Mouse (Mus musculus) heart, postnatal 14 days (tissue): ENCODE results near the gene Bcl10. TPM values are rescaled to one million over a fixed set of nuclear protein-coding genes. Genes with fewer than 3 reads are reported as not detected.
"Not testable (repeated sequence)": the region's sequence is repeated elsewhere in the genome, so short reads cannot be mapped to it uniquely, and the experiment has no call there.

ENCODE experiments used
- DNase-seq, 2 experiments: peaks; one replicate each; pipeline ENCODE4 v3.0.0; 2021 to 2022
- intact Hi-C: fragments of 180-260 bp; cut with DNase I; formaldehyde crosslinking; loops from one replicate; pipeline ENCODE4 v1.15.1; 2025
- total RNA-seq, 2 experiments: library from RNA; stranded (reverse); gene quantifications; 2 replicates each; pipeline ENCODE4 v1.2.3; 2021

Gene Bcl10
- total RNA-seq, 2 experiments from 2014 or later: 20.8 to 22.1 TPM

DNA sequence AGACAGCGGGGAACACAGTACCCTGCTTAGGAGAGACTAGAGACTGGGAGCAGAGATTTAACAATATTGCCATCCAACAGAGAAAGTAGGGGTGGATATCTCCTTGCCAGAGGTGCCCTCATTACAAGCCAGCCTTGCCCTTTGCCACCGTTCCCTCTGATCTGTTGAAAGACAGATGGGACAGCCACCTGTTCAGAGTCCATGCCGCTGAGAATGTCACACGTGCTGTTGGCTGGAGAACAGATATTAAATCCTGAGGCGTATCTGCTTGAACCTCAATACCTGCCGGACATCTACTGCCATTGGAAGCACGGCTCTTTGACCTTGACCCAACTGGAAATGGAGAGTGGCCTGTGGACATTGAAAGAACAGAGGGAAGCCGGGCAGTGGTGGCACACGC, 16.0 kb upstream of the Bcl10 start:
- intact Hi-C loops: loop anchor here (10.0 kb wide), 1 partner anchor 432 kb away; no protein-coding TSS in a partner anchor
- no peak for DNase-seq

DNA sequence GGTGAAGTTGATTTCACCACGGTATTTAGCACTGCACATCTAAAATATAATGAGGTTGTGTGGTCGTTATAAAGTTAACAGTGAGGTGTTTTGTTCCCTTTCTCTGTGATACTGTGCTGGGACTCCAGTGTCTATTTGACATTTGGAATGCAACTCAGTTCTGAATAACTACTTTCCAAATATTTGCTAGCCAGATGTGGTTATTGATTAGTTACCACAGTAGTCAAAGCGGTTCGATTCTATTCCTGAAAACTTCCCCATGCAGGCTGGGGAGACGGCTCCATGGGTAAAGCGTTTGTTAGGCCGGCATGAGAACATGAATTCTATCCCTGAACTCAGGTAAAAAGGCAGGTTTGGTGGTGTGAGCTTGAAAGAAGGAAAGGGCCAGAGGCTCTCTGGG, 10.1 kb upstream of the Bcl10 start:
- DNase-seq: no peak
- intact Hi-C loops: no loop called here

DNA sequence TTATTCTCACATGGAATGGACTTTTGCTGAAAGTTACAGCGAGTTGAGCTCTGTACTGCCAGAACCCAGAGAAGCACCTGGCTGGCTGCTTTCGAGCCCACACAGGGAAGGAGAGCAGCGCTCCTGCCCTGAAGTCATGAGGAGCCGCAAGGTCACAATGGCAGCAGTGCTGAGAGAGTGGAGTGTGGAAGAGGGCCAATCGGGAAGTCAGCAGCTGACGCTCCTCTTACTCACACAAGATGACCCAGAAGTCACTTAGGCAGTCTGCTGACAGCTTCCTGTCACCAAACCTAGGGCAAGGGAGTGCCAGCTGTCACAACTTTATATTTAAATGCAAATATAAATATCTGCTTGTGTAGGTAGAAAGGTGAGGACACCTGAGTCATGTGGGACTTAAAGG, 9.3 kb upstream of the Bcl10 start:
- intact Hi-C loops: no loop called here
- no peak for DNase-seq

DNA sequence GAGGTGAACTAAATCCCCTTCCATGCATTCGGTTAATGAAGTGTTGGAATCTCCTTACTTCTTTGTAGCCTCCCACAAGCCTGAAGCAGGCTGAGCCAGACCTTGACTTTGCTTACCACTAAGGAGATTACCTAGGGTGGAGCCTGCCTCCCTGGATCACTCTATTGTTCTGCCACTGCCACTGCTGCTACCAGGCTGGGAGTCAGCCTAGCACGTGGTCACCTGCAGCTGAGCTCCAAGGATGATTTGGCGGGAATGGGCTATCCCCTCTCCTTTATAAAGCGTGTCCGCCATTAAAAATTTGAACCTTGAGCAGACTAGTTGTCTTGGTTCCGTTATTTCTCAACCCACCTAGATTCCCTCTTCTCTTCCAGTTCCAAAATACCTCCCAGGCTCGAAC, 8.7 kb upstream of the Bcl10 start:
- intact Hi-C loops, DNase-seq: not testable (repeated sequence)

DNA sequence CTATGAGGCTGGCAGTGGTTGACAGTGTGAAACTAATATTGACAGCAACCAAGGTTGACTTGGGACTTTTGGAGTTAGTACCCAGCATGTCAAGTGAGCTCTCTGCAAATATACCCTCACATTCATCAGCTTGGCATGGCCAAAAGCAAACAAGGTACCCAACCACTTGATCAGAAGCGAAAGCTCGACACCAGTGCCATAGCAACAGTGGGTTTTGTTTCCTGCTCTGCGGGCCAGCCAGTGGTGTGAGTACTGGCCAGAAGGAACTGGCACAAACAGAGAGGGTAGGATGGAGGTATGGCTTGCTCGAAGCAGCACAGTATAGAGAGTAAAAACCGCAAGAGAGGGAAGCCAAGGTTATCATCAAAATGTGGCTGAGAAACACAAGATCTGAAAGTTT, 6.2 kb upstream of the Bcl10 start:
- DNase-seq: no peak
- intact Hi-C loops: no loop called here

DNA sequence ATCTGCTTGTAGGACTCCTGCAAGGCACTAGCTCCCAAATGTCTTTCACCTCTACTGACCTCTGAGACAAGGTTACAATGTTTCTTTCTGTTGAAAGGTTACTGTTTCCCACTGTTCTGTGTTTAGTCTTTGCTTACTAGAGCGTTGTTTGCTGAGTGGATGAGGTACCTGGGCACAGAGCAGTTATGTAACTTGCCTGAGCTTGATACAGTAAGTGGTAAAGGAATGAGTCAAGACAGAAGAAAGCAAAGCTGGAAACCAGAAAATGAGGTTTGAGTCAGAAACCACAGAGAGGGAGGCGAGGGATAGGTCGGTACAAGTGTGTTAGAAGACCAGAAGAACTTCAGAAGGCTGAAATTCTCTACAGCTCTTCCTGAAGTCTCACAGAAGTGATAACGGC, 5.8 kb upstream of the Bcl10 start:
- intact Hi-C loops: no loop called here
- DNase-seq: no peak

DNA sequence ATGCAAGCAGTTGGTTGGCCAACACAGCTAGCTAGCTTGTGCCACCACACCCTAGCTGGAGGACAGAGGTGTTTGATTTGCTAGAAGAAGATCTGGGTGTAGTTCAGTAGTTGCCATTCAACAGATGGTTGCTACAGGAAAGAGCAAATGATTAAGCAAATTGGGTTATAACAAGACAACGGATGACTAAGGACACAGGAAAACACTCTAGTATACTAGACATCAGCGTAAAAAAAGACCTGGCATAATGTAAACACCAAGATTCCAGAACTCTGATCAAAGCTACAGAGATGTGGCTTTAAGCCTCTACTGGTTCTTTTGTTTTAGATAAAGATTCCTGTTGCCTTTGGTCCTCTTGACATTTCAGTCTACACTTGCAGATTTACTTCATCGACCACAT, 367 bp downstream of the Bcl10 start:
- intact Hi-C loops: loop anchor here (5.0 to 10.0 kb wide), 3 partner anchors 276 to 808 kb away; partner anchors contain the start of genes Ccn1 and Odf2l
- no peak for DNase-seq

DNA sequence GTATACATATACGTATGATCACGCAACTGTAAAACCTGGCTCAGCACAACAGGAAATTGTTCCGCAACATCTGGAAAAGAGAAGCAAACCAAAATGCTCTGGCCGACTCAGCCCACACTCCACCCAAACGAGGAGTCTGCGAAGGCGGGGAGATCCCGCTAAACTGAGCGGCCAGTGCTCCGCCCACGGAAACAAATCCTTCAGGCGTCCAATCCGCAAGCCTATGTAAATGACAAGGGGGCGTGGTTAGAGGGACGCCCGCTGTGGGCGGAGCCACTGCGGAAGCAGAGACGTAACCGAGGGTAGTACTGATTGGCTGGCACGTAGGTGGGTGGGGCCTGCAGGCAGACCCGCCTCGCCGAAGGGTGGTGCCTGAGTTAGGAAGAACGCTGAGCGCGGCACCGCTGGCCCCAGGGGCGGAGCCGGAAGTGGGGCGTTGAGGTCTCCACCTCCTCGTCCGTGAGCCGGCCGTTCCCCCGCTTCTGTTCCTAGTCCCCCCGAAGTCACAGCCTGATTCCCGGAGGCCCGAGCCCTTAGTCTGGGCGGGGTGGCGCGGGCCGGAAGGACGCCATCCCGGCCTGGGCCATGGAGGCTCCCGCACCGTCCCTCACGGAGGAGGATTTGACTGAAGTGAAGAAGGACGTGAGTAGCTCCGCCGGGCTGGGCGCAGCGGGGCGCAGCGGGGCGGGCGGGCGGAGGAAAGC, 1.4 kb downstream of the Bcl10 start:
- DNase-seq: peak; percentile 99
- intact Hi-C loops: loop anchor here (5.0 to 10.0 kb wide), 3 partner anchors 277 to 809 kb away; partner anchors contain the start of genes Ccn1 and Odf2l

DNA sequence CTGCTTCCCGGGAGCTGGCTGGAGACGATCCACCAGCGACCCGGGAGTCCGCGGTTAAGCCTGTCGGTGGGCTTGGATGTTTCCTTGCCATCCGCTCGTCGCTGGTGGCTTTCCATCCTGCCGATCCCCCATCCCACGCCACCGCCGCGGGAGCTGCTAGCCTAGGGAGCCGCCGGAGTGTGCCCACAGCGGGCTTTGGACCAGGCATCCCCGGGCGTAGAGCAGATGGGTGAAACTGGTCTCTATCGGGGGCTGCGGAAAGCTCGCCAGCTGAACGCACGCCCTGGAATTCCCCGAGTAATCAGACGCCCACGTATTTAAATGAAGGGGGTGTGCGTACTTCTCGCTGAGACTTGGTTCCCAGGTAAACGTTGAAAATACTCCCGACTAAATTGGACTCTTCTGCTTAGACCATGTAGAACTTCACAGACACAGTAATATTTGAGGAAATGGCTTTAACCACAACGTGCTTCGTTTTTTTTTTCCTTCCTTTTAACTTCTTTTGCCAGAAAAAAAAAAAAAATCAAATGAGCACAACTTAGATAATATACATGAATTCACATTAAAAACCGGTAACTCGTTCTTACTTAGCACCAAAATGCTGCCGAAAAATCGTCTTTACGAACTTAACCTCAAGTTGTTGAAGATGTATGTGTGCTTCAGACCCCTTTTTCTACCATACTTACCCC, 2.2 kb downstream of the Bcl10 start:
- peak; percentile 49 to 59 for DNase-seq
- intact Hi-C loops: loop anchor here (5.0 to 10.0 kb wide), 3 partner anchors 277 to 810 kb away; partner anchors contain the start of genes Ccn1 and Odf2l

DNA sequence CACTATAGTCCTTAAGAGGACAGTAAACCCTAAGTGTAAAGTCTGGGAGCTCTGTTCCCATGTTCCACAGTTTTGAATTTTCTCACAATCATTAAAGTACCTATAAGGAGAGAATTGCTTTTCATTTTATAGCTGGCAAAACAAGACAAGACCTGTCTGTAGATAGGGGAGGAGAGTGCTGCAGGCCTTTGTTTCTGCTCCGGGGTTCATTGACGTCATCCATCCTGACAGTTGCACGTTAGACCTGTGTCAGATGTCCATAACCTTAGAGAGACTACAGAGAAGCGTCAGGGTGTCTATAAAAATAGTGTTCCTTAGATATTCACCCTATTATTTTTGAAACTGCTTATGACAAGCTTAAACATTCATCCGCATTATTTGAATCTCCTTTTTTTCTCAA, 2.9 kb downstream of the Bcl10 start:
- DNase-seq: no peak
- intact Hi-C loops: loop anchor here (10.0 kb wide), 1 partner anchor 811 kb away; the partner anchor contains the start of gene Odf2l

DNA sequence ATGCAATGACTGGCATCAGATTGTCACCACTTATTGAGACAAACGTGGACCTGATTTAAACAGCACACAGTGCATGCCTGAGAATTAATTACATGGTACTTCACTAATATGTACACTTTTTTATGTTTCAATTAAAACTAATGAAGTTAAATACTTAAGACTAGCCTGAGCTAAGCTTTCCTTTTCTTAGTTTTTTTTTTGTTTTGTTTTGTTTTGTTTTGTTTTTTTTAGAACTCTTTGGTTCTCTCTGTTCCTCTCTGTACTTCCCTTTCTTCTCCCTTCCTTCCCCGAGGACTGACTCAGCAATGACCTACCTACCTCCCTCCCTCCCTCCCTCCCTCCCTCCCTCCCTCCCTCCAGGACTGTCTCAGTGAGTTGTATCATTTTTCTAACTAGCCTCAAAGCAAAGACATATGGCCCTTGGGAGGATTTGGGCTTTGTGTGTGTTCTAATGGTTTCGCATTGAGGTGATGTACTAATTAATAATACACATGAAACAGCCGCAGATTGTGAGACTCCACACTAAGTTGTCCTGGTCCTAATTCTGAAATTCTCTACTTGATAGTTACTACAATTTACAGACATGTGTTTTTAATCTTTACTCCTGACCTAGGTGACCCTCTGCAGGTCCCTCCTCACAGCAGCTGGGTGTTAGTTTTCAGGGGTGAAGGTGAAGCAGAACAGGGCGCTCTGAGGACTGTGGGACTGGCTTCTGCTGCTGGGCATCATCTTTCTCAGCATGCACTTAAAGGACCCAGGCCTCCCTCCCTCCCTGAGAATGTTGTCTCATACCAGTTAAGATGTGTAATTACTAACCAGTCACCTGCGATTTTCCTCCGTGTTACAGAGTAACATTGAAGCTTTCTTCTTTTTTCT, 7.2 kb downstream of the Bcl10 start:
- DNase-seq: no peak
- intact Hi-C loops: loop anchor here (10.0 kb wide), 1 partner anchor 815 kb away; the partner anchor contains the start of gene Odf2l

DNA sequence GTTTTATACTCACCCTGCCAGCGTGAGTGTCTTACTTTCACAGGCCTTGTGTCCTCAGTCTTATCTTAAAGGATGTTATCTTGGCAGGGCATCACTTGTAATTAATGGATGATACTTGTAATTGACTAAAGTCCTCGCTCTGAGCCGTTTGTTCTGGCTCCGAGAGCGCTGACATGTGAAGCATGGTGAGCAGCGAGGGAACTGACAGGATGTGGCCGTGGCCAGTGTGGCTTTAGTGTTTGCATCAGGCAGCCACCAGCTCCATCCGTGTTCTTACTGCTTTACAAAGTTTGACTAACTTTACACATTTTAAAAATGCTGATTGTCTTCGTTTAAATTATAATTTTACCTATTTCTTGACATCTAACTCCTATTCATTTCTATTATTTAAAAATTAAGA, 11.2 kb downstream of the Bcl10 start:
- intact Hi-C loops: no loop called here

DNA sequence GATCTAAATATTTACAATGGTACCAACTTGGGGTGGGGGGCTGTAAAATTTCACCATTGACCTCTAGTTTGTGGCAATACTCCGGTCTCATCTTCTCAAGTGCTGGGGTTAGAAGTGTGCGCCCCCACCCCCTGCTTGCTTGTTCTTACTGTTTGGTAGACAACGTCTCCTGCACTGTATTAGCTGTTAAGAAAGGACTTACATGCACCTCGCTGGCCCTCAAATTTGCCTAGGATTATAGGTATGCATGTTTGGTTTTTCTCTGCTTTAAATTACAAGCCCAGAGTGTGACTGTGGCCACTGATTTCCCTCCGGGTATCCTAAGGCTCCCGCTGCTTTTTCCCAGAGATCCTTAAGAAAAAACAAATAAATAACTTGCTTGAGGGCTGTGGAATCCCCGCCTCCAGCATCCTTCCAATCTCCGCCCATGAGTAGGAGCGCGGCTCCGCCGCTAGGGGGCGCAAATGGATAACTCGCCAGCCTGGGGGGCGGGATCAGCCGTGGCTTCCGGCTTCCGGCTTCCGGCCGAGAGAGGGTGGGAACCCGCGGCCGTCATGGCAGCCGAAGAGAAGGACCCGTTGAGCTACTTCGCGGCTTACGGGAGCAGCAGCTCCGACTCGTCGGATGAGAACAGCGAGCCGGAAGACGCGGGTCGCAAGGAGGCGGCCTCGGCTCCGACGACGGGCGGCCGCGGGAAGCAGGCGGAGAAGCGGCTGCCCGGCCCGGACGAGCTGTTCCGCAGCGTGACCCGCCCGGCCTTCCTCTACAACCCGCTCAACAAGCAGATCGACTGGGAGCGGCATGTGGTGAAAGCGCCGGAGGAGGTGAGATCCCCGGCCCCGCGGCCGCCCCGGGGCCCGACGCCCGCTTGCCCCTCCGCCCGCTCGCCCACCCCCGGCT, 15.2 kb downstream of the Bcl10 start, which contains the start of gene 2410004B18Rik:
TSS of gene 2410004B18Rik (plus strand) at position 510 of the 900 bp plus-strand sequence.
- peak; percentile 95 to 96 for DNase-seq
- intact Hi-C loops: no loop called here

More for the DNA sequence above, 11.2 kb downstream of the Bcl10 start:
- no peak for DNase-seq

DNA sequence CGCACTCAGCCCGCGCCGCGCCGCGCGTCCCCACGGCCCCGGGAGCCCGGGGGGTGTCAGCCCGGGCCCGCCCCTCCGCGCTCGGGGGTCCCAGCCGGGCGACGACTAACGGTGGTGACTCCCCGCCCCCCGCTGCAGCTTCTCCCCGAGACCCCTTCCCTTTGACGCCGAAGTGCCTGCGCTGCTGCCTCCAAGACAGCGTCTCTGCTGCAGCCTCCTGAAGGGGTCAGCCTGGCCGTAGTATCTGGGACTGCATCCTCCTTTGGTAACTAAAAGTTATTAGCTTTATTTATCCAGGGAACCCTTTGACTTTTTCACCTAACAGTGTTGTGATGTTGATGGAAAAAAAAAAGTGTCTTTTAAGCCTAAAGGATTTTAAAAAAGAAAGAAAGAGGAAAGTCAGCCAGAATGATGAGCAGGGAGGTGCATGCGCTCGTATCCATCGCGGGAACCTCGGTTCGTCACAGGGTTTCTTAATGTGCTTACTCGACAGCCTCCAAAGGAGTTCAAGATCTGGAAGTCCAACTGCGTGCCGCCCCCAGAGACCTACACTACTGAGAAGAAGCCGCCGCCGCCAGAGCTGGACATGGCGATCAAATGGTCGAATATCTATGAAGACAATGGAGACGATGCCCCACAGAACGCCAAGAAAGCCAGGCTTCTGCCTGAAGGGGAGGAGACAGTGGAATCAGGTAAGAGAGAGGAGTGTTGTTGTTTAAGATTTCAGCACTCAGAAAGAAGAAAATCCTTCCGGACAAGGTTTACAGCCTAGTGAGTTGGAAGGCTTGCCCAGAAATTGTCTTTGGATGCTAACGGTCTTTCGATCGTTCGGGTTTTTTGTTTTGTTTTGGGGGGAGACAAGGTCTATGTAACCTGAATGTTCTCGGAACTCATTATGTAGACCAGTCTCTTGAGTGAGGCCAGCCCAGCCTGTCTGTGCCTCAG, 16.1 kb downstream of the Bcl10 start:
- intact Hi-C loops: no loop called here
- DNase-seq: peak in 1 of 2 experiments; percentile 15

DNA sequence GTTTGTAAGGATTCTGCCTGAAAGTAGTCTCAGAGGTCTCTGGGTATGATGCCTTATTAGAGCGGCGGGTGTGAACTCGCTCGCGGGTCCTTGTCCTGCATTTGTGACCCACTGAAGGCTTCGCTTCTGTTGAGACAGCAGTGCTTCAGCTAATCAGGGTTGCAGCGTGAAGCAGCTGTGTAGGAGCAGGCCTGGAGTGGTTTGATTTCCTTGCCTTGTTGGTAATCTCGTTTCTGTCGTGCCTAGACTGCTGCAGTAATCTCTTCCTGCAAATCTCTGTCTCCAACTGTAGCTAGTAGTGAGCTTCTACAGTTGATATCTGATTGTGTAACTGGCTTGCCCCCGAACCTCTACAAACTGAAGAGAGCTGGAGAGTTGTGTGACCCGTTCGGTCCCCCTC, 16.8 kb downstream of the Bcl10 start:
- intact Hi-C loops: no loop called here
- no peak for DNase-seq

DNA sequence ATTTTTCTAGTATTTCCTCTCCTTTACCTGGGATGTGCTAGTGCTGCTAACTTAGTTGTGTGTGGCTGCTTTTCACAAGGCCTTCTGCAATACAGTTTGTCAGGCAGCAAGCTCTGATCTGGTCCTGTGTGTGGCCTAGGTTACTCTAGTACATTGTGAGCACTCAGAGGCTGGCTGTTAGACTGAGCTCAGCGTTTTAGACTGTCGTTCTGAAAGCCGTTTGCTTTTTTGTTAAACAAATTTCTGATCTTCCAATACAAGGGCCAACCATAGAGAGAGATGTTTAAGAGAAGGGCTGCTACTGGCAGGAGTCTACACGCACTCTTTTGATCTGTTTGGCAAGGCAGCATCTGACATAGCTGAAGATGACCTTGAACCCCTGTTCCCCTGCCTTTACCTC, 17.4 kb downstream of the Bcl10 start:
- intact Hi-C loops: no loop called here
- DNase-seq: no peak

DNA sequence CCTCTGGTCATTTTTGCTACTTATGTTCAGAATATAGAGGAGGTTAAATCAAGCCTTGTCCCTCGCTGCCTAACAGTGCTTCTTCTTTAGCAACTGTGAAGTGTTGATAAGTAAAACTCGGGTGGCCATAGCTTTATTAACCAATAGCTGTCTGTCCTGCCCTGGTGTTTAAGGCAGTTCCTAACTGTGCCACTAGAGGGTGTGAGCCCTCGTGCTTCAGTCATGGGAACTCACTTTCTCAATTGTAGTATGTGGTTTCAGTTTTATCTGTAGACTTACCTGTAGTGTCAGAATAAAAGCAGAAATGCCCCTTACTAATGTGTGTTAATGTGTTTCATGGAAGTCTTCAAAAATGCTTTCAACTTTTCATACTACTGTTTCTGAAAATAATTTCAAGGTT, 19.4 kb downstream of the Bcl10 start:
- peak; percentile 70 to 79 for DNase-seq
- intact Hi-C loops: loop anchor here (2.0 kb wide), 1 partner anchor 237 kb away; no protein-coding TSS in a partner anchor

DNA sequence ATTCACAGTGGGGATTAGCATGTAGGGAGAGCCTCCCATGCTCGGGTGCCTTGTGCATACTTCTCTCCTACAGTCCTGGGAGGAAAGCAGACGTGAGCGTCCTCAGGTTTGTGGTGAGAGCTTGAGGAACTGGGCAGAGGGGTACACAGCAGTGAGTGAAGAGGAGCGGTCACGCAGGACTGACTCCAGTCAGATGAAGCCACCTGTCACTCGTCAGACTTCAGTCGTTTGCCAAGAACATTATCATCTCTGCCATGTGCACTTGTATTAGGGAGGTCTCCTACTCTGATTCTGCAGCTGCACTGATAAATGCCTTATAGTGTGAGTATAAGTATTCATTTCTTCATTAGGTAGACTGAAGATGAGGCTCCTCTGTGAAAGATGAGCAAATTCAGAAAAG, 21.7 kb downstream of the Bcl10 start:
- DNase-seq: no peak
- intact Hi-C loops: no loop called here
